Mouse (Mus musculus) small intestine, adult 2 months (tissue): ENCODE measurements around the gene Tlr7.

Source experiments
- CTCF ChIP-seq: fragments of 200-500 bp; IDR thresholded peaks from 2 replicates; pipeline ENCODE4 v1.5.1; 2012; ENCODE audit warnings: low read depth, mild to moderate bottlenecking, control low read depth, inconsistent platforms, low read length, moderate library complexity, mixed read lengths; ENCODE audit not compliant: insufficient replicate concordance, insufficient read length; ENCODE audit errors: extremely low read depth
- POLR2A ChIP-seq: fragments of 200-500 bp; IDR thresholded peaks from 2 replicates; pipeline ENCODE4 v1.6.1; 2012; ENCODE audit warnings: low read depth, mild to moderate bottlenecking, control low read depth, inconsistent platforms, low read length, moderate library complexity

DNA sequence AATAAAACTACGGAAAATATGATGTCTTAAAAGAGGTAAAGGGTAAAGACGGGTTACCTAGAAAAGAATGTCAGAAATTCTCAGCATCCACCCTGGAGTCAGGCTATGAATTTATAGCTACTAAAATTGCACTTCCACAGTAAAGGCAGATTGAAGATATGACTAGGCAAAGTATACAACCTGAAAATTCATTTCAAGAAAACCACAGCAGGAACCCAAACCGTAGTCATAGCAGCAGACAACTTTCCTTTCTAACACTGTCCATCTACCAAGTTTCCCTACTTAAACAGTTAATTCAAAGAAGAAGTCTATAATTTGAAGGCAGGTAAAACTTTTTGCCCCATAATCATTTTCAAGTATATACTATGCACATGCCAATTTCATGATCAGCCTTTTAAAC lies 25.6 kb upstream of the Tlr7 start:
- TF ChIP-seq CTCF (no peak), POLR2A (no peak)
